Mouse (Mus musculus): Measurements from ENCODE around the gene Stpg3.

- TF ChIP-seq ZC3H11A (IDR thresholded peaks at IDR 0.05; ENCODE audit: borderline replicate concordance, low read depth, low read length) = no peak
- no peak for TF ChIP-seq HCFC1 (IDR thresholded peaks at IDR 0.05; ENCODE audit: borderline replicate concordance, insufficient read depth, low read length)
- TF ChIP-seq ZNF384 (IDR thresholded peaks at IDR 0.05; ENCODE audit: low read depth, low read length) = no peak
- no peak for TF ChIP-seq MAFK (IDR thresholded peaks at IDR 0.05; ENCODE audit: insufficient read depth, low read depth, low read length)
- no peak for TF ChIP-seq CHD2 (IDR thresholded peaks at IDR 0.05; ENCODE audit: low read depth, low read length)
Observed at GRCm38 (mm10) chr2:25183336-25183735, 31.1 kb downstream of the Stpg3 start.

All from ES-E14 (cell line).